Mouse (Mus musculus): Measurements from ENCODE around the gene Tti1. TPM values are rescaled to one million over a fixed set of nuclear protein-coding genes. Genes with fewer than 3 reads are reported as not detected.

Tti1 gene
- 6.8 and 7.4 TPM in 2 replicates for polyA plus RNA-seq (2021; fragmentation: Nextera tagmentation)
- long read RNA-seq, experiment 1, partial matches to known transcripts, result 3 of 9 reads
- long read RNA-seq, experiment 1, other reads (novel, unspliced or antisense), result 2 of 9 reads
- long read RNA-seq, experiment 2, transcript Tti1-202 (7 exons, 3,765 nt), result minor isoform, 13 of 98 reads
- long read RNA-seq, experiment 2, transcript Tti1-201 (8 exons, 3,830 nt), result major isoform, 77 of 98 reads
- long read RNA-seq, experiment 2, partial matches to known transcripts, result 0 of 98 reads
- long read RNA-seq, experiment 2, other reads (novel, unspliced or antisense), result 7 of 98 reads

DNA sequence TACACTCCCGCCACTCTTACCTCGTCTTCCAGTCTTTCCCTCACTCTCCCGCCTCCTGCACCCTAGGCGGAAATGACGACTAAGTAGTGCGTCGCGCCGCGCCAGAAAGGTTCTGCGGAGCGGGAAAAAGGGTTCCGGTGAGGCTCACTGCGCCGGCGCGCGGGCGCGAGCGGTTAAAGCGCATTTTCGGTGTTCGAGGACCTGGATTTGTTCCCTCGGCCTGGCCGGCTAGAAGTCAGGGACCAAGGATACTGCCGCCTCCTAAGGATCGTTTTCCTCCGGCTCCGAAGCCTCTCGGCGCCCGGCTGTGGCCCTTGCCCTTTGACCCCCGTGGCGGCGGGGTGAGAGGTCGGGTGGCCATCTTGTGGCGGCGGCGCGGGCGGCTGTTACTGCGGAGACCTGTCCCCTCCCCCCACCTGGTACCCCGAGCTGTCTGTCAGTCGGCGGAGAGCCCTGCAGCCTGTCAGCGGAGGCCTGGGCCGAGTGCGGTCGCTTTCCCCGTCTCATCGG is at the start of gene Tti1, which contains the start of gene Rprd1b:
Gene Tti1 (minus strand): TSS at position 80 of the 510 bp plus-strand sequence.
Gene Rprd1b (plus strand): TSS at position 144 of the 510 bp plus-strand sequence.

Other genes starting within 250 kb of the Tti1 start
- 1.2 and 1.6 TPM in 2 replicates for gene Vstm2l, start 113.8 kb downstream of the Tti1 start, polyA plus RNA-seq (2021; fragmentation: Nextera tagmentation)
- gene Rprd1b, start 64 bp upstream of the Tti1 start, polyA plus RNA-seq (2021; fragmentation: Nextera tagmentation), result 21.7 TPM in 2 replicates
- gene Tgm2, start 118.0 kb upstream of the Tti1 start, polyA plus RNA-seq (2021; fragmentation: Nextera tagmentation), result 3.9 and 5.2 TPM in 2 replicates
- 1.4 and 1.8 TPM in 2 replicates for gene D630003M21Rik, start 200.8 kb upstream of the Tti1 start, polyA plus RNA-seq (2021; fragmentation: Nextera tagmentation)
- gene Bpi, start 229.7 kb upstream of the Tti1 start, polyA plus RNA-seq (2021; fragmentation: Nextera tagmentation), result not detected in 2 replicates